Mouse (Mus musculus): ENCODE results near the gene Eml6. TPM values are rescaled to one million over a fixed set of nuclear protein-coding genes. Genes with fewer than 3 reads are reported as not detected.
"Not testable (repeated sequence)": the region's sequence is repeated elsewhere in the genome, so short reads cannot be mapped to it uniquely, and the experiment has no call there.

The Eml6 gene
- polyA plus RNA-seq, 1 experiment from 2014 or later = 4.0 TPM

DNA sequence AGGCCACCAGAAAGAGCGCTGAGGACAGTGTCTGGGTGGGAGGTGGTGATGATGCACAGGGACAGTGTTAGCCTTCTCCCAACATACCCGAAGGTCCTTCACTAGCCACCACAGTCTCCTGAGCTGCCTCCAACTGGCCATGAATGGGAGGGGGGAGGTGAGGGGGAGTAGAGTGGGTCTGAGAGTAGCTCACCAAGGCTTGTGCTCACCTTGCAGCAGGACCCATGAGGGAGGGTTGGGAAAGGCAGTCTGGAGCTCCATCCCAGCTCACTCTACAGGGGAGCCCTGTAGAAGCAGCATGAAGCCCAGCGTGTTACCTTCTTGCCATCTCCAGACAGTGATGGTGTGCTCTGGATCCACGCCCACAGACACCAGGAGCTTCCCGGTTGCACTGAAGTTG is 267.2 kb downstream of the Eml6 start:
- 87% methylated on average over 5 of the region's 5 CpGs for WGBS
- Histone ChIP-seq H3K4me2 (replicated peaks) (no peak overlapping the region), H3K36me3 (no peaks in the 10 kb centered on the region), H3K9ac (replicated peaks) (no peak overlapping the region), H3K27ac (no peak overlapping the region), H3K4me1 (replicated peaks) (no peaks in the 10 kb centered on the region), H3K4me3 (replicated peaks) (no peak overlapping the region), H3K9me3 (no peaks in the 10 kb centered on the region), H3K27me3 (no peaks in the 10 kb centered on the region)
- peak; percentile 71 for ATAC-seq

DNA sequence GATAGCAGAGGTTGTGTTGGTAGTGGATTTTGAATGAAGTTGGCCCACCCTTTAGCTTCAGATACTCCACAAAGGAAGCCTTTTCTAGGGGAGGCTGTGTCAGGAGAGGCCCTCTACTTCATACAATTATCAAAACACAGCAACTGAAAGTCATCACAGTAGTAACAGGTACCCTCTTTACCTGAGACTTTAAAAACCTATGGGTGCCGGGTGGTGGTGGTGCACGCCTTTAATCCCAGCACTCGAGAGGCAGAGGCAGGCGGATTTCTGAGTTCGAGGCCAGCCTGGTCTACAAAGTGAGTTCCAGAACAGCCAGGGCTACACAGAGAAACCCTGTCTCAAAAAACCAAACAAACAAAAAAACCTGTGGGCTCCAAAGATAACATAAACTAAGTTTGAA is 269.8 kb downstream of the Eml6 start:
- H3K27ac ChIP-seq; H3K36me3 ChIP-seq; H3K4me1 ChIP-seq (replicated peaks); ATAC-seq; H3K27me3 ChIP-seq; H3K4me3 ChIP-seq (replicated peaks); H3K9me3 ChIP-seq; H3K4me2 ChIP-seq (replicated peaks); H3K9ac ChIP-seq (replicated peaks): not testable (repeated sequence)
- WGBS = 97% methylated on average over 5 of the region's 5 CpGs

DNA sequence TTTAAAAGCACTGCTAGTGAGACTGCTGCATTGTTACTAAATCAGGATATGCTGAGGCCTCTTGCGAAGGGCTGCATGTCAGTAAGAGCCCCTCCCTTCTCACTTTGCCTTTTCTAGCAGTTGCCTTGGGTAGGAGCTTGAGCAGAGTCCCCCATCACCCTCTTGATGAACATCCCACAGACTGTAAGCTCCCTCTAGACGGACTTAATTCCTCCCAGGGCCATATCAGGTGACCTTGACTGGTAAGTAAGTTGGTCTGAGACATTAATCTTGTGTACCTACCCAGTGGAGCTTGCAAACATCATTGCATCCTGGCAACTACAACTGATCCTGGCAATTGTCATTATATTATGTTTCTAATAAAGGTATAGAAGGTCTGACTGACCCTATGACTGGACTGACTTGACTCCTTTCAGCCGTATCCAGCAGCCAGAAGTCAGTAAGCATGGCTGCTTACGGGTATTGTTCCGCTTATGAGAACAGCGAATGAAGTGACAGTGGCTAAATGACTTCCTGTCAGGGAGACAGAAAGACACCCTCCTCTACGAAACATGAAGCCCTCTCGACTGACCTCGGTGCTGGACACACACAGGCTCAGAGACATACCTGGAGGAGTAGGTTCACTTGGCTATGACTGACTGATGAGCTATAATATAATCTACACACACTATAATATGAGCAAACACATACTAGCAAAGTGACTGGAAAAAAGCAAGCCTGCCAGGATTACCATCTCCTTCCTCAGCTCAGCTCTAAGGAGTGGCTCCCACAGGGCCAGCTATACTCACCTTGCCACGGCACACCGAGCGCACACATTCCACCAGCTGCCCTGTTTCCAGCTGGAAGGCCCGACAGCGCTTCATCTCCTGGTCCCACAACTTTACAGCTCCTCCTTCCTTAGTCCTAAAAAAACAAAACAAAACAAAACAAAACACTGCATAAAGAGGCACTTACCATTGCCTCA is 273.9 kb downstream of the Eml6 start:
- H3K4me1 ChIP-seq (replicated peaks) = no peaks in the 10 kb centered on the region
- no peak overlapping the region for H3K27ac ChIP-seq
- no peak overlapping the region for H3K4me3 ChIP-seq (replicated peaks)
- H3K4me2 ChIP-seq (replicated peaks) = no peak overlapping the region
- H3K36me3 ChIP-seq = peaks cover 14% of the 10 kb centered on the region
- no peaks in the 10 kb centered on the region for H3K27me3 ChIP-seq
- WGBS = 88% methylated on average over 14 of the region's 14 CpGs
- H3K9me3 ChIP-seq = no peaks in the 10 kb centered on the region
- no peak overlapping the region for H3K9ac ChIP-seq (replicated peaks)
- ATAC-seq = no peak; the same call in 1 of the 2 replicates

DNA sequence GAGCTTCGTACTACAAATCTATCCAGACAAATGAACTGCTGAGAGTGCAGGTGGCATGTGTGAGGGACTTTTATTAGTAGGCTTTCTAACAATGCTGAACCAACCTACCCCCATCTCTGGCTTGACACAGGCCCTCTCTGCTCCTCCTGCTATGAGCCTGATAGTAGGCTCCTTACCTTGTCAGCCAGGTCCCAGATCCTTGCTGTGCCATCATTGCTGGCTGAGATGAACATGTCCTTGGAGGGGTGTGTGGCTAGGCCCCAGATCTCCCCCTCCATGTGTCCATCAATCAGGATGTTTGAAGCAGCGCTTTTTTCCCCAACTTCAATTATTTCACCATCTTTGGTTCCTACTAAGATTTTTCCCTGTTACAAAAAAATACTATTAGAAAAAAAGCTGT is 274.8 kb downstream of the Eml6 start:
- Histone ChIP-seq H3K4me1 (replicated peaks) (no peaks in the 10 kb centered on the region), H3K36me3 (peaks cover 24% of the 10 kb centered on the region)

DNA sequence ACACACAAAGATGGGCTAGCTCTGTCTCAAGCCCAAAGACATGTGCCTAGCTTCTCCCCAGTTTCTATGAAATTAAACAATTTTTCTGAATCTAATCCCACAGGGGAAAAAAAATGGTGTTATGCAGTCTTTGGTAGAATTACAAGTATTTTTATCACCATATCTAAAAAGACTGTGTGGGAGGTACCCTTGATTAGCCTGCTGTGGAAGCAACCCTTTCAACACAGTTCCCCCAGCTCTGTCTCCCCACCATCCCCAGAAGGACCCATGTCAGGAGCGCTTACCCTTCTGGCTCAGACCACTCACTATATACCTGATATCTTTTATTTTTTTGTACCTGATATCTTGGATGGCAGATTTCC is 276.4 kb downstream of the Eml6 start:
- Histone ChIP-seq H3K9ac (replicated peaks) (no peak overlapping the region), H3K4me3 (replicated peaks) (no peak overlapping the region), H3K27me3 (no peaks in the 10 kb centered on the region), H3K9me3 (no peaks in the 10 kb centered on the region), H3K4me1 (replicated peaks) (no peaks in the 10 kb centered on the region), H3K27ac (no peak overlapping the region), H3K36me3 (peaks cover 34% of the 10 kb centered on the region), H3K4me2 (replicated peaks) (no peak overlapping the region)
- 88% methylated on average over 1 of the region's 1 CpGs for WGBS
- no peak for ATAC-seq

More for the DNA sequence above, 274.8 kb downstream of the Eml6 start:
- H3K9me3 ChIP-seq = no peaks in the 10 kb centered on the region
- H3K4me2 ChIP-seq (replicated peaks) = no peak overlapping the region
- ATAC-seq = no peak
- no peak overlapping the region for H3K4me3 ChIP-seq (replicated peaks)
- 92% methylated on average over 2 of the region's 2 CpGs for WGBS
- no peak overlapping the region for H3K27ac ChIP-seq
- H3K9ac ChIP-seq (replicated peaks) = no peak overlapping the region
- no peaks in the 10 kb centered on the region for H3K27me3 ChIP-seq

DNA sequence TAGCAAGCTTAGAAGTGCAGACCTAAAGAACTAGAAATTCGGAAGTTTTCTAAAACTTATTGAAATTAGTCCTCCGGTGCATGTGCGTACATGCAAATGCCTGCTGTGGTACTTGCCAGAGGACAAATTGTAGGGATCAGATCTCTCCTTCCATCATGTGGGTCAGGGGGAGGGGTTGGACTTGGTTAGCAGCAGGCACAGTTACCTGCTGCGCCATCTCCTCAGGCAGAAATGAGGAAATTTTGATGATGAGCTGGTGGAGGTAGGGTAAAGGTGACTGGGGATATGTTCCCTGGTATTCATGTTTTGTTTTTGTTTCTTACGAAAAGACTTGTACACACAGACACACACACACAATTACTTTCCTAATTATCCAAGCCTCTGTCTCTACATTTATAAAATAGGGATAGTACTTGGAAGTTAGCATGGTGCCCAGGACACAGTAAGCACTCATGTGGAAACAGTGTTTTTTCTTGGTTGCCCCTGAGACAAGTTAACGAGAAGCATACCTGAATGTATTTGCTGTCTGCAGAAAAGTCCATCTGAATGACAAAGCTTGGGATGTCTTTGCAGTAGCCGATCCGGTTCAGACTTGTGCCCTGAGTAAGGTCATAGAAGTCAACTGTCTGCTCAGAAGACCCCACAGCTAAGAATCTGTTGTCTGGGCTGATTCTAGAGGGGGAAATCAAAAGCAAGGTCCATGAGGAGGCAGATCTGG is 276.9 kb downstream of the Eml6 start:
- H3K9ac ChIP-seq (replicated peaks) = no peak overlapping the region
- H3K9me3 ChIP-seq = no peaks in the 10 kb centered on the region
- no peak overlapping the region for H3K4me3 ChIP-seq (replicated peaks)
- peaks cover 37% of the 10 kb centered on the region for H3K36me3 ChIP-seq
- 90% methylated on average over 8 of the region's 8 CpGs for WGBS
- H3K4me2 ChIP-seq (replicated peaks) = no peak overlapping the region
- H3K4me1 ChIP-seq (replicated peaks) = no peaks in the 10 kb centered on the region
- no peaks in the 10 kb centered on the region for H3K27me3 ChIP-seq
- no peak for ATAC-seq
- no peak overlapping the region for H3K27ac ChIP-seq

DNA sequence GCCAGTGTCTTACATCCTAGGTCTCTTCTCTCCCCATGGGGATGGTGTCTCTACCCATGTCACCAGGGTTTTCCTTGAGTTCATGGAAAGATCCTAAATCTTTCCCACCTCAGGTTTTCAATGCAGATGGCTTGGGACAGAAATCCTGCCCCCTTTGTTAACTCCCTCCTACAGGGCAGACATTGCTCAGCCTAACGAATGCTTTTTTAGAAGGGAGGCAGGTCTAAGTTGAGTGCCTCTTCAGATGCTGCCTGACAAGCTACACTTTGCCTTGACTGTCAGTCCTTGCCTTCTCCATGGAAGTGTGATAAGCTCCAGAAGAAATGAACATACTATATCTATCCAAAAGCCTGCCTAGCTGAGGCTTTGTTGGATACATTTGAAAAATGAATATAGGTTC is 278.0 kb downstream of the Eml6 start:
- Histone ChIP-seq H3K36me3 (peaks cover 45% of the 10 kb centered on the region), H3K4me1 (replicated peaks) (no peaks in the 10 kb centered on the region)
- 74% methylated on average over 1 of the region's 1 CpGs for WGBS

DNA sequence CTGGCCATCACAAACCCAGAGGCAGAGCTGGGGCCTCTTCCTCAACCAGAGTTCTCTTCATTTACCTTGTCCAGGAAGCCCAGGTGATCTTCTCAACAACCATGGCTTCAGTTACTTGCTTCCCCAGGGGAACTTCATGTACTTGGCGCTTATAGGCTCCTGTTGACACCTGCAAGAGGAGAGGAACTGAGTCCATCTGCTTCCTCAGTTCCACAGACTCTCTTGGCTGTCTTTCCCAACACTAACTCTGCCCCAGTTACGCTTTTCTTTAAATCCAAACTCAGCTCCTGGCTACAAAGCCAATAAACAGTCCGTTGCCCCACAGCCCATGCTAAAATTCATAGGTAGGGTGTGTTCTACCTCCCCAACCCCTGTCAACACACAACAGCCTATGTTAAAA is 278.5 kb downstream of the Eml6 start:
- WGBS = 96% methylated on average over 3 of the region's 3 CpGs

More for the DNA sequence above, 278.0 kb downstream of the Eml6 start:
- Histone ChIP-seq H3K27ac (no peak overlapping the region), H3K9ac (replicated peaks) (no peak overlapping the region), H3K4me2 (replicated peaks) (no peak overlapping the region), H3K9me3 (no peaks in the 10 kb centered on the region), H3K4me3 (replicated peaks) (no peak overlapping the region), H3K27me3 (no peaks in the 10 kb centered on the region)
- ATAC-seq = no peak

GRCm38 (mm10) chr11:29746203-29746602 is 279.6 kb downstream of the Eml6 start:
- H3K27ac ChIP-seq = no peak overlapping the region
- WGBS = 93% methylated on average over 9 of the region's 9 CpGs
- no peaks in the 10 kb centered on the region for H3K27me3 ChIP-seq
- H3K36me3 ChIP-seq = peaks cover 53% of the 10 kb centered on the region
- no peak overlapping the region for H3K4me2 ChIP-seq (replicated peaks)
- H3K4me3 ChIP-seq (replicated peaks) = no peak overlapping the region
- no peak overlapping the region for H3K9ac ChIP-seq (replicated peaks)
- ATAC-seq = no peak
- H3K9me3 ChIP-seq = no peaks in the 10 kb centered on the region
- H3K4me1 ChIP-seq (replicated peaks) = no peaks in the 10 kb centered on the region

More for the DNA sequence above, 278.5 kb downstream of the Eml6 start:
- Histone ChIP-seq H3K9me3 (no peaks in the 10 kb centered on the region), H3K4me3 (replicated peaks) (no peak overlapping the region), H3K4me1 (replicated peaks) (no peaks in the 10 kb centered on the region), H3K4me2 (replicated peaks) (no peak overlapping the region), H3K27ac (no peak overlapping the region), H3K36me3 (peaks cover 47% of the 10 kb centered on the region), H3K27me3 (no peaks in the 10 kb centered on the region), H3K9ac (replicated peaks) (no peak overlapping the region)
- ATAC-seq = no peak

DNA sequence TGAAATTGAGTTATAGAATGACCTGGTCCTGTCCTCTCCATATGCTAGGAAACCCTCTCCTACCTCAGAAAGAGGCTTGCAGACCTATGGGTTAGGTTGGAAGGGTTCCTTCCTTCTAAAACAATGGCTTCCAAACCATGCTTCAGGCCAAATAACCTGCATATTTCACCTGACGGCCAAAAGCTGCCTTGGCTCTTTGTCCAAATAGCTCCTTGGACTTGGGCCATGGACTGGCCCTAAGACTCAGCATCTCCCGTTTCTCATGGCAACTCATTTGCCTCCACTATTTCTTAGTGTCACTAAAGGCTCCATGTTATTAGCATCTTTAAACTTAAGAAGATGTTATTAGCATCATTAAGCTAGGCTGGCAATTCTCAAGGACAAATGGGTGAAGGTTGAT is 280.3 kb downstream of the Eml6 start:
- Histone ChIP-seq H3K36me3 (peaks cover 53% of the 10 kb centered on the region), H3K4me1 (replicated peaks) (no peaks in the 10 kb centered on the region), H3K27ac (no peak overlapping the region), H3K9me3 (no peaks in the 10 kb centered on the region), H3K9ac (replicated peaks) (no peak overlapping the region), H3K4me2 (replicated peaks) (no peak overlapping the region), H3K4me3 (replicated peaks) (no peak overlapping the region), H3K27me3 (no peaks in the 10 kb centered on the region)
- no peak for ATAC-seq
- 86% methylated on average over 2 of the region's 2 CpGs for WGBS

GRCm38 (mm10) chr11:29744760-29745430 is 280.9 kb downstream of the Eml6 start:
- 84% methylated on average over 5 of the region's 5 CpGs for WGBS
- no peak overlapping the region for H3K9ac ChIP-seq (replicated peaks)
- H3K27ac ChIP-seq = no peak overlapping the region
- no peaks in the 10 kb centered on the region for H3K9me3 ChIP-seq
- no peak overlapping the region for H3K4me3 ChIP-seq (replicated peaks)
- H3K4me2 ChIP-seq (replicated peaks) = no peak overlapping the region
- peak; percentile 45; the same call in 1 of the 2 replicates for ATAC-seq
- H3K27me3 ChIP-seq = no peaks in the 10 kb centered on the region
- H3K36me3 ChIP-seq = peaks cover 53% of the 10 kb centered on the region
- no peaks in the 10 kb centered on the region for H3K4me1 ChIP-seq (replicated peaks)

- H3K4me1 ChIP-seq (replicated peaks) = no peaks in the 10 kb centered on the region
- WGBS = 98% methylated on average over 2 of the region's 2 CpGs
- peak; percentile 66; the same call in 1 of the 2 replicates for ATAC-seq
- no peak overlapping the region for H3K4me2 ChIP-seq (replicated peaks)
- H3K9me3 ChIP-seq = no peaks in the 10 kb centered on the region
- H3K27ac ChIP-seq = no peak overlapping the region
- no peak overlapping the region for H3K9ac ChIP-seq (replicated peaks)
- peaks cover 36% of the 10 kb centered on the region for H3K36me3 ChIP-seq
- H3K27me3 ChIP-seq = no peaks in the 10 kb centered on the region
- H3K4me3 ChIP-seq (replicated peaks) = no peak overlapping the region
Measured at GRCm38 (mm10) chr11:29739752-29740151, 286.1 kb downstream of the Eml6 start.
